8 mouse cellular contexts compared by ENCODE assay signal in the genomic region with DNA sequence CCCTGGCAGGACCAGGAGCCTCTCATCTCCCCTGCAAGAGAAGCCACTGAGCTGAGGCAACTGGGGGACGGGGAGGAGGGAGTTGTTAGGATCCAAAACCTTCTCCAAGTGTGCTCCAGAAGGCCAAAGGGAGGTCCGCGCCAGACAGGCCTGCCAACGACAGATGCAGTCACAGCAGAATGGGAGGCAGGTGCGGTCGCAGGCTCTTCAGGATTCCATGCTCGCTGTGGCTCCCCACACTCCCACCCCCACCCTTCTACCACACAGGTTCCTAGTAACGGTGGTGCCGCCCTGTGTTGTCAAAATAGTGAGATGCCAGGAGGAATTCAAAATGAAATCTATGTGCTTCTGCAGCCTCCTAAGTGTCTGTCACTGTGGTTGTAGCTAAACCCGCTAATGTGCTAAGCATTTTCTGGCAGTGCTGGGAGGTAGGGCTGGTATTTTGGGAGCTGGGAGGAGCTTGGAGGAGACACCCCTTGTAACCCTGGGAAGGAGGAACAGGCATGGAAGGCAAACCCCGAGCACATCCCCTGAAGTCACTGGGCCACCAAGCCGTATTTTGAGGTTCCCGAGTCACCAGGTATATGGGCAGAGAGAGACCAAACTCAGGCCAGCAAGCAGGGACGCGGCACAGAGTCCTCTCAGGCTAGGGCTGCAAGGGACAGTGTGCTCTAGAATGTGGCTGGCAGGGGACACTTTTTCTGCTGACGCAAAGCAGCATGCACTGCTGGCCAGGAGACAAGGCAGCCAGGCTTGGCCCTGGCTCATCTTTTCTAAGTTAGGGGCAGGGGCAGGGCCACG.
DNase-seq lines count a peak whose midpoint lies in the region; ATAC-seq lines count a peak whose summit lies in the region.

No protein-coding gene starts in this region.

- WGBS in midbrain, embryonic 15.5 days: 60% methylated on average over 17 of the region's 17 CpGs
- WGBS in midbrain, embryonic 13.5 days: 59% methylated on average over 17 of the region's 17 CpGs
- WGBS in embryonic facial prominence, embryonic 14.5 days: 51% methylated on average over 14 of the region's 17 CpGs
- WGBS in heart, embryonic 11.5 days (ENCODE audit: insufficient replicate concordance): 33% methylated on average over 17 of the region's 17 CpGs

- 0 out of 2 replicates have a peak overlapping the region, but pooled peaks have one; percentile 1 for H3K27ac ChIP-seq in midbrain, embryonic 15.5 days
- no peak overlapping the region; the same call in 1 of the 2 replicates for H3K27ac ChIP-seq in midbrain, embryonic 13.5 days
- H3K27ac ChIP-seq in embryonic facial prominence, embryonic 14.5 days (replicated peaks; ENCODE audit: low read depth, low read length): 0 out of 2 replicates have a peak overlapping the region, but pooled peaks have one; percentile 39
- H3K27ac ChIP-seq in heart, embryonic 11.5 days (ENCODE audit: low read depth, low read length): peak overlapping the region; percentile 62

- peaks cover 9% of the 10 kb centered on the region for H3K4me1 ChIP-seq in midbrain, embryonic 15.5 days
- peaks cover 18% of the 10 kb centered on the region for H3K4me1 ChIP-seq in midbrain, embryonic 13.5 days (replicated peaks)
- peaks cover 9% of the 10 kb centered on the region; the same call in 1 of the 2 replicates for H3K4me1 ChIP-seq in embryonic facial prominence, embryonic 14.5 days (ENCODE audit: control insufficient read depth, insufficient read depth, low read length)
- peaks cover 44% of the 10 kb centered on the region for H3K4me1 ChIP-seq in heart, embryonic 11.5 days (ENCODE audit: control insufficient read depth, insufficient read depth, low read length)

- H3K4me3 ChIP-seq in midbrain, embryonic 15.5 days: no peak overlapping the region
- no peak overlapping the region for H3K4me3 ChIP-seq in midbrain, embryonic 13.5 days (replicated peaks)
- no peak overlapping the region for H3K4me3 ChIP-seq in embryonic facial prominence, embryonic 14.5 days (ENCODE audit: low read depth, low read length)
- no peak overlapping the region for H3K4me3 ChIP-seq in heart, embryonic 11.5 days (ENCODE audit: low read depth, low read length)

- H3K27me3 ChIP-seq in midbrain, embryonic 15.5 days (replicated peaks): no peaks in the 10 kb centered on the region
- H3K27me3 ChIP-seq in midbrain, embryonic 13.5 days: no peaks in the 10 kb centered on the region
- no peaks in the 10 kb centered on the region for H3K27me3 ChIP-seq in embryonic facial prominence, embryonic 14.5 days (replicated peaks; ENCODE audit: control insufficient read depth, insufficient read depth, low read length)
- no peaks in the 10 kb centered on the region for H3K27me3 ChIP-seq in heart, embryonic 11.5 days (ENCODE audit: control insufficient read depth, insufficient read depth, low read length)

- H3K36me3 ChIP-seq in midbrain, embryonic 15.5 days (replicated peaks): no peaks in the 10 kb centered on the region
- no peaks in the 10 kb centered on the region for H3K36me3 ChIP-seq in midbrain, embryonic 13.5 days
- H3K36me3 ChIP-seq in embryonic facial prominence, embryonic 14.5 days (ENCODE audit: control insufficient read depth, insufficient read depth, low read length): no peaks in the 10 kb centered on the region
- no peaks in the 10 kb centered on the region for H3K36me3 ChIP-seq in heart, embryonic 11.5 days (ENCODE audit: control insufficient read depth, insufficient read depth, low read length)

- H3K4me2 ChIP-seq in midbrain, embryonic 15.5 days: no peak overlapping the region
- H3K4me2 ChIP-seq in midbrain, embryonic 13.5 days (replicated peaks): no peak overlapping the region
- H3K4me2 ChIP-seq in embryonic facial prominence, embryonic 14.5 days (ENCODE audit: low read depth, low read length): no peak overlapping the region
- H3K4me2 ChIP-seq in heart, embryonic 11.5 days: peak overlapping the region; percentile 22

- H3K9ac ChIP-seq in midbrain, embryonic 15.5 days: no peak overlapping the region
- H3K9ac ChIP-seq in midbrain, embryonic 13.5 days (replicated peaks): no peak overlapping the region
- H3K9ac ChIP-seq in embryonic facial prominence, embryonic 14.5 days (ENCODE audit: low read depth, low read length): no peak overlapping the region
- H3K9ac ChIP-seq in heart, embryonic 11.5 days (ENCODE audit: low read depth, low read length): no peak overlapping the region; the same call in 1 of the 2 replicates

- H3K9me3 ChIP-seq in midbrain, embryonic 15.5 days: no peaks in the 10 kb centered on the region
- H3K9me3 ChIP-seq in midbrain, embryonic 13.5 days: no peaks in the 10 kb centered on the region
- H3K9me3 ChIP-seq in embryonic facial prominence, embryonic 14.5 days (ENCODE audit: control insufficient read depth, low read length): 0 out of 2 replicates have a peak, but pooled peaks cover 4% of the 10 kb centered on the region
- no peaks in the 10 kb centered on the region for H3K9me3 ChIP-seq in heart, embryonic 11.5 days (replicated peaks; ENCODE audit: control insufficient read depth, low read length)

- peak; percentile 24 for DNase-seq in embryonic facial prominence, embryonic 14.5 days (ENCODE audit: low spot score)
- peak; percentile 41 to 51 for DNase-seq in left cerebral cortex, adult 18-20 months (ENCODE audit: low spot score in 2 of 2)
- DNase-seq in yolk sac, embryonic 10.5 days (ENCODE audit: low spot score): no peak
- DNase-seq in ovary, postnatal 36 days (ENCODE audit: low spot score): no peak
- DNase-seq in lung, adult 18-20 months: no peak

- ATAC-seq in midbrain, embryonic 15.5 days (replicated peaks): no peak; the same call in 1 of the 2 replicates
- ATAC-seq in midbrain, embryonic 13.5 days: no peak
- ATAC-seq in embryonic facial prominence, embryonic 14.5 days (ENCODE audit: low read depth): 0 out of 2 replicates have a peak, but pooled peaks have one; percentile 26
- ATAC-seq in heart, embryonic 11.5 days (replicated peaks; ENCODE audit: insufficient number of reproducible peaks, low FRiP score, low TSS enrichment): no peak

Comparison
In these comparisons a context has a peak if more than half of its experiments do, and no peak if none do; other contexts are left out.
1. DNase-seq: peak in embryonic facial prominence, embryonic 14.5 days (single experiment) and left cerebral cortex, adult 18-20 months (2 of 2); none in yolk sac, embryonic 10.5 days (single experiment), ovary, postnatal 36 days (single experiment) and lung, adult 18-20 months (0 of 2).